Mouse (Mus musculus) cerebellum, adult 11-12 months (tissue): Measurements from ENCODE around the gene Dhrs2.

ENCODE experiments used
- DNase-seq: peaks from one replicate; pipeline ENCODE4 v3.0.0; 2022

Gene Dhrs2

DNA sequence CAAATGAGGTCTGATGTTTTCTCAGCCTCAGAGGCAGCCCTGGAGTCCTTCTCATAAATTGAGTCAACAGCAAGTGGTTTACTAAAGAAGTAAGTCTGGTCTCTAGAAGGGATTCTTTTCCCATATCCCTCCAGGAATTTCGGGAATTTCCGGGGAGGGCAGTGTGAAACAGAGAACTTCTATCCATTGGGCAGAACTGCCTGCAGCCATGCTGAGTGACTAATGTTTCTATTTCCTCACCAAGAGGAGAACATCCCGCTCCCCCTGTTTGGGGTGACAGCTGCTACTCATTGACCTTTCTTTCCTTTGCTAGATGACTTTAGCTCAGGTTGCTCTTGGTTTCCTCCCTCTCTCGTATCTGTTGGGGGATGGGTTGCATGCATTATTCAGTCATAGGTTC lies 31.8 kb downstream of the Dhrs2 start:
- no peak for DNase-seq

GRCm38 (mm10) chr14:55255443-55255842 lies 33.6 kb downstream of the Dhrs2 start:
- no peak for DNase-seq

- no peak for DNase-seq
Observed at GRCm38 (mm10) chr14:55271158-55271557, 49.4 kb downstream of the Dhrs2 start.

DNA sequence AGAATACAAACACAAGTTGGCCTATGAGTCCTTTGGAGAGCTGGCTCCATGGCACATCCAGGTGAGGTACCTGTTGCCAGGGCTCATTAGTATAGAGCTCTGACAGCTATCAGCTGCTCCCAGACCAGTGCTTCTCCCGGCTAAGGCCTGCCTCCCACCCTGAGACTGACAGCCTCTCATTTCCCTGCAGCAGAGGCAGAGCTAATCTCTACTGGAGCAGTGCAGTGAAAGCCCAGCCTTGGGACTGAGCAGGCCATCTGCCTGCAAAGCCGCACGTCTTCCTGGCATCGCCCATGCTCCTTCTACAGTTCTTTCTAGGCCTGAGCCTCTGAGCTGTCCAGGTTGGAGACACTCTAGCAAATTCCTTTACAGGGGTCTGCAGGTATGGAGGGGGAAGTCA lies 51.2 kb downstream of the Dhrs2 start:
- no peak for DNase-seq

- DNase-seq: no peak
Observed at GRCm38 (mm10) chr14:55274810-55275209, 53.0 kb downstream of the Dhrs2 start.

- DNase-seq: no peak
Observed at GRCm38 (mm10) chr14:55279322-55280069, 57.7 kb downstream of the Dhrs2 start.
